Mouse (Mus musculus) spleen, embryonic (tissue): Measurements from ENCODE around the gene Pus1.
"Not testable (repeated sequence)": the region's sequence is repeated elsewhere in the genome, so short reads cannot be mapped to it uniquely, and the experiment has no call there.

Experiments used
- CTCF ChIA-PET: fragments of 350-600 bp; sonication (Branson Sonifier 250); formaldehyde crosslinking; loops from one replicate; lab custom pipeline; 2022; lab: Charles Lee

Gene Pus1

DNA sequence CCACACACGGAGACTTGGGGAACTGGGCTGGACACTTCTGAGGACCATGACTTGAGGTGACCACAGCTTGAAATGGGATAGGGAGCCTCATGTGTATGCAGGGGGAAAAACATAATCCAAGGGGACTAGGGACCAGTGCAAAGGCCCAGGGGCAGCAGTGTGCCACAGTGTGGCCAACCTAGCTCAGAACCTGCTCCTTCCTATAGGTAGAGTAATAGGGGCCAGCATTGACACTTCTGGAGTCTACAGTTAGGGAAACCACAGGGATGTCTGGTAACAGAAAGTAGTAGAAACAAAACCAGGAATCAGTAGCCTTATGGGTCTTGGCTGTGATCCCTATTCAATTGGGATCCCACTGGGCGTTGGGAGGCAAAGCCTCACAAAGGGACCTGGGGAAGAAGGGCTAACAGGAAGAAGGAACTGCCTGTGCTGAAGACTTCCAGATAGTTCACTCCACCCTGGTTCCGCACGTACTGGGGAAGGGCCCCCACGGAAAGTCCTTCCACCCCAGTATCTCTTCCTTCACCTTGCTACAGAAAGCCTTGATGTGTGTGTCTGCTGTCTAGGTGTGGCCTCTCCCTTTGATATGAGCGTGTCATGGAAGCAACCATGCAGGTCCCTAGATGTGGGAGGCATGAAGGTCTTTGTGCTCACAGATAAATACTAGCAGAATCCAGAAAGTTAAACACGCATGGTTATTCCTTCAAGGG, 1.2 kb upstream of the Pus1 start:
- CTCF ChIA-PET = no interaction called here

GRCm38 (mm10) chr5:110780761-110781528, 486 bp upstream of the Pus1 start:
- CTCF ChIA-PET = no interaction called here

GRCm38 (mm10) chr5:110779276-110779997, 1.0 kb downstream of the Pus1 start:
- CTCF ChIA-PET = interaction anchor here (0.6 to 0.7 kb wide), 2 partner anchors 60 to 487 kb away, joined by 3 to 4 read pairs; partner anchors contain the start of gene Chek2

- CTCF ChIA-PET = no interaction called here
Observed at GRCm38 (mm10) chr5:110778263-110778662, 2.2 kb downstream of the Pus1 start.

GRCm38 (mm10) chr5:110776141-110776540, 4.3 kb downstream of the Pus1 start:
- CTCF ChIA-PET = no interaction called here

- CTCF ChIA-PET = no interaction called here
Observed at GRCm38 (mm10) chr5:110774511-110774910, 5.9 kb downstream of the Pus1 start.

DNA sequence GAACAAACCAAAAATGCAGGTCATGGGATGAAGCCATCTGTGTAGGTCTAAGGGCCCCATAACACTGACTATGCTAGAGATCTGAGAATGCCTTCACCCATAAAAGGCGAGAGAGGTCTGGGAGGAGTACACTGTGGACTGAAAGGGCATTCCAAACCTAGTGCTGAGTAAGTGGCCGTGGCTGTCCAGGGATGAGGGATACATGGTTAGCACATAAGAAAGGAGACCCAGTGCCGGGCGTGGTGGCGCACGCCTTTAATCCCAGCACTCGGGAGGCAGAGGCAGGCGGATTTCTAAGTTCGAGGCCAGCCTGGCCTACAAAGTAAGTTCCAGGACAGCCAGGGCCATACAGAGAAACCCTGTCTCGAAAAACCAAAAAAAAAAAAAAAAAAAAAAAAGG, 7.5 kb downstream of the Pus1 start:
- CTCF ChIA-PET = not testable (repeated sequence)

DNA sequence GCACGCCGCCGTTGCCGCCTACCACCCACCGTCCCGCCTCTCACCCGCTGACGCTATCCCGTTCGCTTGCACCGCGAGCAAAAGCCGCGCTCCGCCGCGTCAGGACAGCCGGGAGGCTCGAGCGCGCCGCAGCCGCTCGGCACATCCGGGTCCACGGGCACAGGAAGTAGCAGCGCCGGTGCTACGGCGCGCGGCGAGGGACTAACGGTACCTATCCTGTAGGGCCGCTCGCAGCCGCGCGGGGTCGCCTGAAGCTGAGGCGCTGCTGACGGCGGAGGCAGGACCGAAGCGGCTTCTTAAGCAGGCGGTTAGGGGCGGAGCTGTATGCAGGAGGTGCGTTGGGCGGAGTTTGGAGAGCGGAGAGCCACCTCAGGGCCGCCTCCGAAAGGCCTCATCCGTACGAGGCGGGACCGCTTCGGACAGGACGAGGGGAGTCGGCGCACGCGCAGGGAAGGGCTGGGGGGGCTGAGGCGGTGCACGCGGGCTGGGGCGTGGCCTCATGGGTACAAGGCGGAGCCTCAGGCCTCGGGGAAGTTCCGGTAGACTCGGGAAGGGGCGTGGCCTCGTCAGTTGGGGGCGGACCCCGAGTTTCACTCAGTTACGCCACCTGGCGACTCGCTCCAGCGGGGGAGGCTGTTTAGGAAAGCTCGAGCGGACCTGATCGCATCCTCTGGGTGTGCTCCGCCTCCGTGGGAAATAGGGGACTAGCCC, 9.9 kb downstream of the Pus1 start, which contains the start of gene Ep400:
Ep400 (minus strand) TSS at position 270 of the 711 bp plus-strand sequence.
- CTCF ChIA-PET = interaction anchor here (0.6 to 0.7 kb wide), 2 partner anchors 20 to 568 kb away, joined by 3 to 10 read pairs; no protein-coding TSS in a partner anchor

DNA sequence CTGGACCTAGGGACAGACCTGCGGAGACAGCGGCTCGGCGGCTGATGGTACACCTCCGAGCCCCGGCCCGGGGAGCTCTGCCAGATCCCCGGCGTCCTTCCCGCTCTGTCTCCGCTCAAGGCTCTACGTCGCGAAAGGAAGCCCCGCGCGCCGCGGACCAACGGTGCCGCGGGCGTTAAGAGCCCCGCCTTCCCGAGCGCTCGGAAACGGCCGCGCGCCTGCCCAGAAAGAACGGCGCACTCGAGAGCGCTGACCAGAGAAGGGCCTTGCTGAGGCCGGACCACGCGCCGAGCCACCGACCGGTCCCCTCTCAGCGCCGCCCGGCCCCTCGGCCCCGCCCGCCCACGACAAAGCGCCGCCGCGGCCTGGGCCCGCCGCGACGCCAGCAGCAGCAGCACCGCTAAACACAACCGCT, 10.4 kb downstream of the Pus1 start:
- CTCF ChIA-PET = no interaction called here

- CTCF ChIA-PET = interaction anchor here (0.7 kb wide), 1 partner anchor 1497 kb away, joined by 3 read pairs; no protein-coding TSS in a partner anchor
Observed at GRCm38 (mm10) chr5:110769272-110769671, 11.2 kb downstream of the Pus1 start.

GRCm38 (mm10) chr5:110763890-110764289, 16.6 kb downstream of the Pus1 start:
- CTCF ChIA-PET = no interaction called here

- CTCF ChIA-PET = no interaction called here
Observed at GRCm38 (mm10) chr5:110745021-110745420, 35.4 kb downstream of the Pus1 start.

- CTCF ChIA-PET = no interaction called here
Observed at GRCm38 (mm10) chr5:110739496-110740275, 40.8 kb downstream of the Pus1 start.

- CTCF ChIA-PET = no interaction called here
Observed at GRCm38 (mm10) chr5:110735606-110736005, 44.9 kb downstream of the Pus1 start.

GRCm38 (mm10) chr5:110733231-110733823, 47.1 kb downstream of the Pus1 start:
- CTCF ChIA-PET = no interaction called here

DNA sequence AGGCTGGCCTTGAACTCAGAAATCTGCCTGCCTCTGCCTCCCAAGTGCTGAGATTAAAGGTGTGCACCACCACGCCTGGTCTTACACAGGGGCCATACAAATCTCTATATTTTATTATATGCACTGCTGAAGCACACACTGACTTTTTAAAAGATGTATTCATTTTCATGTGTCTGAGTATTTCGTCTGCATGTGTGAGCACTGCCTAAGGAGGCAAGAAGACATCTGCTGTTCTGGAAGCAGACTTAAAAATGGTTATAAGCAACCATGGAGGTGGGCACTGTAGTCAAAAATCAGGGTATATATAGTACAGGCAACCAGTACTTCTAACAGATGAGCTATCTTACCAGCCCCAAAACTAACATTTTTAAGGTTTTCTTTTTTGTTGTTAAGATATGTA, 49.2 kb downstream of the Pus1 start:
- CTCF ChIA-PET = no interaction called here

GRCm38 (mm10) chr5:110727850-110728249, 52.6 kb downstream of the Pus1 start:
- CTCF ChIA-PET = no interaction called here
